Mouse (Mus musculus) forelimb bud, embryonic 11.5 days (tissue): Measurements from ENCODE around the gene Spata5.

Experiments
- DNase-seq: peaks from one replicate; pipeline ENCODE4 v3.0.0-alpha.2; 2012; ENCODE audit warnings: low read depth, low spot score

The Spata5 gene

GRCm38 (mm10) chr3:37614878-37615650 is 195.4 kb downstream of the Spata5 start:
- DNase-seq: no peak

GRCm38 (mm10) chr3:37616586-37617547 is 197.2 kb downstream of the Spata5 start:
- DNase-seq: peak; percentile 45
